Mouse (Mus musculus) heart, postnatal 0 days (tissue): Measurements from ENCODE around the gene C1rb.
"Not testable (repeated sequence)": the region's sequence is repeated elsewhere in the genome, so short reads cannot be mapped to it uniquely, and the experiment has no call there.

Source experiments
- CTCF ChIP-seq: IDR thresholded peaks from 2 replicates; pipeline ENCODE4 v1.5.1; 2016; ENCODE audit warnings: antibody characterized with exemption, control low read depth, low read depth
- EP300 ChIP-seq: IDR thresholded peaks from 2 replicates; pipeline ENCODE4 v1.6.1; 2016; ENCODE audit warnings: antibody characterized with exemption, low read depth

DNA sequence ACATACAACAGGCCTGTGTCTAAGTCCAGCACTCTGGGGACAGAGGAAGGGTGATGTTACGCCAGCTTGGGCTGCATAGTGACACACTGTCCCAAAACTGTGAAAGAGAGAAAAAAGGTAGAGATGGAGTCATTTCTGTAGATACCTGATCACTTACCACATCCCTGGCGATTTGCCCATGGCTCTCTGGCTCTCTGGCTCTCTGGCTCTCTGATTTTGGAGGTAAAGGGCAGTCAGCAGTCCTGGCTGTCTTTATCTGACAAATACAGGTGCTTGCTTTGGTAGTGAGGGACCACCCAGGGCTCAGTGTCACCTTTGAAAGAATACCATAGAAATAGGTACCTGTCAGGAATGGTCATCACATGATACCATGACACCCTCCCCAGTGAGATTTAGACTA, 28.9 kb upstream of the C1rb start:
- not testable (repeated sequence) for TF ChIP-seq EP300, CTCF
